Mouse (Mus musculus) gastrocnemius, postnatal 25 days (tissue): ENCODE results near the gene Myl4. TPM values are rescaled to one million over a fixed set of nuclear protein-coding genes. Genes with fewer than 3 reads are reported as not detected.

Experiments used
- DNase-seq: peaks from one replicate; pipeline ENCODE4 v3.0.0; 2022
- total RNA-seq, 2 experiments: library from RNA; stranded (reverse); gene quantifications; 1 replicate in 1 of 2; 2 replicates in 1 of 2; pipeline ENCODE4 v1.2.3; 2021

Gene Myl4
- total RNA-seq, 2 experiments from 2014 or later: 9.0 to 10.6 TPM

DNA sequence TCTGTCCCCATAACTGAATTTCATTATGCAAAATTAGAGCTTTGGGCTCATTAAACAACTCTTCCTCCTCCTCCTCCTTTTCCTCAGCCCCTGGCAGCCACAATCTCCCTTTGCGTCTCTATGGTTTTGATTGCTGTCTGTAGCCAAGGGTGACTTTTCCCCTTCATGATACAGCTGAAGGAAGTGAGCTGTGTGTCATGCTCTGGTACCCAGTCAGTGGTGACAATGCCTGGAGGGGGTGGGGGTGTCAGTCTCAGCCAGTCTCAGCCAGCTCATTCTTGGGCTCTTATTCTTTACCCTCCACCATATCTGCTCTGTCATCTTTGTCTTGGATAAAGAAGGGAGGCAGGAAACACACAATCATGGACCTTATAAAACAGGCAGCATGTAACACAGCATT, 80.8 kb downstream of the Myl4 start:
- DNase-seq: no peak

DNA sequence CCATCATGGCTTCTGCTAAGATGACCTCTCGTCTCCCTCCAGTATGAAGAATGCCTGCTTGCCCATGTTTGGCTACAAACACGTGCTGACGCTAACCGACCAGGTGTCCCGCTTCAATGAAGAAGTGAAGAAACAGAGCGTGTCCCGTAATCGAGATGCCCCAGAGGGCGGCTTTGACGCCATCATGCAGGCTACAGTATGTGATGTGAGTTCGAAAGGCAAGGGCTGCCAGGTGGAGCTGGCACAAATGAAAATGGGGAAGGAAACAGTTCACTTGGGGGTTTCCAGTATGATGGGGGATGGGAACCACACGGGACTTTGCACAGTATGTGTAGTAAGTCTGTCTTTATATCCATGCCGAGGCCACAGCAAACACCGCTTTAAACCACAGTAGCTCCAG, 86.5 kb downstream of the Myl4 start:
- DNase-seq: no peak

DNA sequence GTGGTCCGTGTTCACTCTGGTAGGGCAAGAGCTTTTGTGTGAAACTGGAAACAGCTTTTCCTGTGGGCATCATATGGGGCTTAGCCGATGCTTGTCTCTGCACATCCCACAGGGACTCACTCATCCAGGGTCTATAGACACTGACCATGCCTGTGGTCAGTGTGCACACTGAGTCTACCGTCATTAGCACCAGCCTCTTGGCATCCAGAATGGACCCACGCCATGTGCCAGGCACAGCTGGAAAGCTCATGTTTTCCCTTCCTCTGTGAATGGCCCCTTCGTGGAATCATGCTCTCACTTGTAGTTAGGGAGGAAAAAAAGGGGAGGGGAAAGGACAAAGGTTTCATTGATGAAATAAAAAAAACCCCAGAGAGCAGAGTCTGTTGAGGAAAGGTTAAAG, 87.5 kb downstream of the Myl4 start:
- no peak for DNase-seq

DNA sequence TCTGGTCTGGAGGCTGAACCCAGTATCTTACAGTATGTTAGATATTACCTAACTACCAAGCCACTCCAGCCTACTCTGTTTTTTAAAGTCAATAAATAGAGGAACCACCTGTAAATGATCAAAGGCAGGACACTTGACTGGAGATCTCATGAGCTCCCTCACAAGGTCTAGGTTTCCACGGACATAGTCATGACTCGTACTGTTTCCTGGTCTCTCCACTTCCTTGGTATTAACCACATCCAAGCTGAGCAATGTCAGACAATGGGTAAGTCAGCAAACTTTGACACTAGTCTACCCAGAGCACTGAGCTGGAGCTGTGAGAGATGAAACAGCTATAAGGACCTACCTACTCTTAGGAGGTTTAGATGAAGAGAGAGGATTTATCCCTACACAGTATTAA, 88.4 kb downstream of the Myl4 start:
- DNase-seq: no peak

DNA sequence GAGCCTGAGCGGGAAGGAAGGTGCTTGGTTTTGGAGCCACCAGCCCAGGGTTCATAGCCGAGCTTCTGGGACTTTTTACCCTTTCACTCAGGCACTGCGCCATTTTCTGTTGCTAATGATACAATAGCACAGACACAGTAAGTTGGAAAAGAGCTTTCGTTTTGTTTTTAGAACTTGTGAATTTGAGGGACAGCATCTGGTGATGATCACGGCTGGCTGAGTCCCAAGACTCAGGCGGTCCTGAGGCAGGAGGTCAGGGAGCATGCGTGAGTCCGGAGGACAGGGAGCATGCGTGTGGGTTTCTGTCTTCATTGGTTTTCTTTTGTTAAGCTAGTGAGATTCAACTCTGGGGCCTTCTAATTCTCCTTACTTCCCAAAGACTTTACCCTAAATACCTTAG, 89.2 kb downstream of the Myl4 start:
- DNase-seq: no peak

DNA sequence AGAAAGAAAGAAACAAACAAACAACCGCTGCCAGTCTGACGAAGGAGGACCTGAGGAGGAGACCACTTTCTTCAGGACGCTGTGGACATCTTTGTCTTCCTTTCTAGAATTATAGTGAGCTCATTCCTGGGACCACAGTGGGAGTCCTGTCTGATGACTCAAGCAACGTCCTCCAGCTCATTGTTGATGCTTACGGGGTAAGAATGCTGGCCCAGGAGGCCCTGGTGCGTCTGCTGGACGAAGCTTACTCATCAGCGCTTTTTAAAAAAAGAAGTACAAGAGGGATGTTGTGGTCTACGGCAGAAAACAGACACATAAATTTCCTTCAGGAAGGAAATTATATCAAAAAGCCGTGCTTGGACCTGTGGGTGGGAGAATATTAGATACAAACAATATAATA, 90.4 kb downstream of the Myl4 start:
- DNase-seq: no peak

DNA sequence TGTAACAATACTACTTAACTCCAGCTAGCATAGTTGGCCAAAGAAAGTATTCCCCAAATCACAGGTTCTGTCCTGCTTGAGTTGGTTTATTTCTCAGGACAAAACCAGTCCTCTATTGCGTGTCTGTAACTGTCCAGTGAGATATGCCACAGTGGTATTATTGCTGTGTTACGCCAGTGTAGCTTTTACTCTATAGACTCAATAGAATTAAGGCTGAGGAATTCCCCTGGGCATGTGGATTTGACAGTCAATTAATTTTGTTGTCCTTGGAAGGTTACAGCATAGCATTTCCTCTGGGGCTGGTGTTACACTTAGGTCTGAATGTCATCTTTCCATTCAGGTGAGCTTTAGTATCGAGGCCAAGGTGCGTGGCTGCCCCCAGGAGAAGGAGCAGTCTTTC, 92.8 kb downstream of the Myl4 start:
- no peak for DNase-seq

Other genes with a start within 250 kb of the Myl4 start
- gene Kansl1, start 81.8 kb upstream of the Myl4 start, total RNA-seq: 10 to 100 TPM; 18.1 to 18.6 TPM
- gene Cdc27, start within 50 bp of the Myl4 start, total RNA-seq: 10 to 100 TPM; 24.5 to 25.0 TPM
- 1 to 10 TPM; 1.2 to 1.7 TPM for gene Itgb3, start 57.3 kb downstream of the Myl4 start, total RNA-seq
- under 1 TPM in 1 of 2 experiments, not detected in 1; 0.03 TPM for gene Gm11639, start 135.0 kb downstream of the Myl4 start, total RNA-seq